15 mouse cellular contexts compared by ENCODE assay signal in the genomic region with DNA sequence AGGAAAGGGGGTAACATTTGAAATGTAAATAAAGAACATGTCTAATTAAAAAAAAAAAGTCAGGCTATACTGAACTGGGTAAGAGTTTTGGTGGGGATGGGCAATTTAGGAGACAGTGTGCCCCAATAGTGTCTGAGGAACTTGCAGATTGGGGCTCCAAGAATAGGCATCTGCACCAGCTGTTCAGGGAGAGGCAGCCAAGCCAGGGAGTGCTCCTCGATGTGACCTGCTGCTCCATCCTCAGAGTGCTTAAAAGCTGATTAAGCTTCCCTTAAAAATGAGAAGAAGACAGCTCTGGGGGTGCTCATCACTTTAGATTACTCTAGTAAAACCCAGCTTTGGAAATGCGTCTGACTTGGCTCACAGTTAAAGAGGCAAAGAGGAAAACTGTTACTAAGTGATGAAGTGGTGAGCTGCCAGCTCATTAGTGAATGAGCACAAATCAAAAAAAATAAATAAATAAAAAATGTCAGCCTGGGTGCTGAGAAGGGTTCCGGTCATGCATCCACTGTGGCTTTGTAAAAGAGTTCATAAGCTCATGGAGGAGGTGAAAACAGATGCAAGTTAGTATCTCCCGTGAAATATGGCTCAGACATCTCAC.
"Had no signal": no experiment of that assay in that cellular context is flagged by ENCODE, and none has a peak within 500 bp of the region (broad histone marks: within the 10 kb centered on the region; RNA-seq: fewer than 3 reads in every experiment).

No protein-coding gene starts in this region.

- H3K36me3 ChIP-seq: limb, embryonic 12.5 days; limb, embryonic 15.5 days; midbrain, embryonic 13.5 days had no signal

- H3K27me3 ChIP-seq: limb, embryonic 12.5 days; limb, embryonic 15.5 days; midbrain, embryonic 13.5 days had no signal

- DNase-seq: kidney, adult 2 months; kidney, postnatal 25 days; left cerebral cortex, postnatal 4 days; liver, postnatal 0 days; lung, embryonic 14.5 days; thymus, adult 18-20 months; thymus, postnatal 36 days had no signal

- ATAC-seq: liver, postnatal 0 days; lung, postnatal 0 days; midbrain, embryonic 13.5 days had no signal

- H3K4me2 ChIP-seq: limb, embryonic 12.5 days; limb, embryonic 15.5 days; liver, embryonic 11.5 days; lung, embryonic 14.5 days; midbrain, embryonic 13.5 days had no signal

- H3K4me3 ChIP-seq: limb, embryonic 12.5 days; limb, embryonic 15.5 days; midbrain, embryonic 13.5 days had no signal

- H3K27ac ChIP-seq: kidney, postnatal 0 days; limb, embryonic 12.5 days; limb, embryonic 15.5 days; liver, embryonic 14.5 days; macrophage; midbrain, embryonic 13.5 days had no signal

- H3K9me3 ChIP-seq: limb, embryonic 12.5 days; limb, embryonic 15.5 days; midbrain, embryonic 13.5 days had no signal

- H3K9ac ChIP-seq: limb, embryonic 12.5 days; limb, embryonic 15.5 days; liver, embryonic 14.5 days; liver, postnatal 0 days; lung, embryonic 14.5 days; midbrain, embryonic 13.5 days had no signal
